Mouse (Mus musculus): Measurements from ENCODE around the gene Lbhd2.

DNA sequence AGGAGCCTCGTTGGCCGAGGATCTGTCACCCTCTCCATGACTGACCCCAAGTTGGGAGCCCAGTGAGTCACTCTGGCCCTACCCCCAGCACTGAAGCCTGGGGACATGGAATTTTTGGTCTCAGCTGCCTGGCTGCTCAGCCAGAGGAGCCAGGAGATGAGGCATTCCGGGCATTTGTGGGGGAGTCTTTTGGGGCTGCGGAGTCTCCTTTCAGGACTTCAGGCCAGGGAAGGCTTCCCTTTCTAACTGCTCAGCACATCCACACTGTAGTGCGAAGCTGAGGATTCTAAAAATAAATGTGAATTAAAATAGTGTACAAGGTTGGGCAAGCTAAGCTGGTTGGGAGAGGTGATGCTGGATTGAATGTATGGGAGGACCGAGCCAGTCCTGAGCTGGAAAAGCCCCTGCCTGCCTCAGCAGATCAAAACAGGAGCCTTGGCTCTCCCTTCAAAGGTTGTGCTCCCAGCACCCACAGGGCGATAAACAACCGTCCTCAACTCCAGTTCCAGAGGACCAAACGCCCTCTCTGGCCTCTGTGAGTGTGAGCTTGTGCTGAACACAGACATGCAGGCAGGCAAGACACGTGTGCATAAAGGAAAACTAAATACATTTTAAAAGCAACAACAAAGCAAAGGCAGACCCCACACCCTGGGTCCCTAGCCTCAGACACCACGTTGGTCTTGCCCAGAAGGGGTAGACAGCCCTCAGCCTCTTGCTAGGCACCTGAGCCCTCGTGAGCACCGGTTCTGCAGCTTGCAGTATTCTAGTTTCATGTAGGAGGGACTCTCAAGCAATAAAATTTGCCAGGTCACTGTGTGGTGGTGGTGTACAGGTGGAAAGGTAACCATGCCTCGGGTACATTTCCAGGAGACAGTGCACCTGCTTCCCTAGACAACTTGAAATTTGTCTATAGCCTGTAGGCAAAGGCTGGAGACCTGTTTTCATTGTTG, 24.5 kb downstream of the Lbhd2 start:
- TF ChIP-seq CTCF (IDR thresholded peaks at IDR 0.05; ENCODE audit: borderline replicate concordance, extremely low read depth, insufficient read depth, insufficient read length) (no peak), POLR2A (IDR thresholded peaks at IDR 0.05; ENCODE audit: borderline replicate concordance, extremely low read depth, insufficient read depth, insufficient read length, poor library complexity, severe bottlenecking) (no peak)
